Mouse (Mus musculus) liver, embryonic 16.5 days (tissue): ENCODE results near the gene Slc35g3. TPM values are rescaled to one million over a fixed set of nuclear protein-coding genes. Genes with fewer than 3 reads are reported as not detected.
"Not testable (repeated sequence)": the region's sequence is repeated elsewhere in the genome, so short reads cannot be mapped to it uniquely, and the experiment has no call there.

Experiments
- ATAC-seq: fragments of 200-750 bp; cut with Nextera tagmentation; 2 replicates; pipeline ENCODE4 v1.8.0; 2017; ENCODE audit warnings: low read depth, mild to moderate bottlenecking, moderate number of reproducible peaks, moderate library complexity
- H3K27ac ChIP-seq: fragments of 300-500 bp; sonication (generic); 2 replicates; pipeline ENCODE4 v1.5.1; 2014; ENCODE audit warnings: mild to moderate bottlenecking, low read length
- H3K27me3 ChIP-seq: fragments of 300-500 bp; sonication (generic); 2 replicates; pipeline ENCODE4 v1.6.1; 2014; ENCODE audit warnings: low read depth, low read length, mixed read lengths; ENCODE audit not compliant: control insufficient read depth, insufficient read depth
- H3K36me3 ChIP-seq: fragments of 300-500 bp; sonication (generic); 2 replicates; pipeline ENCODE4 v1.6.1; 2014; ENCODE audit warnings: mild to moderate bottlenecking; ENCODE audit not compliant: control insufficient read depth, insufficient read depth
- H3K4me1 ChIP-seq: fragments of 300-500 bp; sonication (generic); 2 replicates; pipeline ENCODE4 v1.6.1; 2014; ENCODE audit warnings: low read depth, low read length, mixed read lengths; ENCODE audit not compliant: control insufficient read depth
- H3K4me2 ChIP-seq: fragments of 300-500 bp; sonication (generic); 2 replicates; pipeline ENCODE4 v1.6.1; 2014; ENCODE audit warnings: low read depth, low read length, mixed read lengths
- H3K4me3 ChIP-seq: fragments of 300-500 bp; sonication (generic); 2 replicates; pipeline ENCODE4 v1.5.1; 2014; ENCODE audit warnings: low read depth, mild to moderate bottlenecking, low read length
- H3K9ac ChIP-seq: fragments of 300-500 bp; sonication (generic); 2 replicates; pipeline ENCODE4 v1.6.1; 2014; ENCODE audit warnings: low read depth, low read length
- H3K9me3 ChIP-seq: fragments of 300-500 bp; sonication (generic); replicated peaks from 2 replicates; pipeline ENCODE4 v1.6.1; 2016; ENCODE audit warnings: low read length; ENCODE audit not compliant: control insufficient read depth
- WGBS: fragments of 180-500 bp; shearing (Covaris S2); extraction: QIAGEN DNeasy Blood & Tissue Kit; methylation state at CpG from one replicate; pipeline ENCODE4 v1.1.7; 2014; ENCODE audit not compliant: insufficient replicate concordance; 5-methylcytosine and 5-hydroxymethylcytosine counted together
- polyA plus RNA-seq: library from polyadenylated mRNA; unstranded; fragments of >200 nt; fragmentation: Nextera tagmentation; extraction: Ambion mirVana; gene quantifications from 2 replicates; pipeline ENCODE4 v1.2.1, GENCODE M21; 2015

The Slc35g3 gene
- polyA plus RNA-seq, 1 experiment from 2014 or later: 0.07 TPM

GRCm38 (mm10) chr11:69751635-69752034, 10.1 kb downstream of the Slc35g3 start:
- Histone ChIP-seq H3K27ac (no peak overlapping the region), H3K4me3 (no peak overlapping the region), H3K4me1 (peaks cover 39% of the 10 kb centered on the region), H3K36me3 (peaks cover 12% of the 10 kb centered on the region), H3K9ac (no peak overlapping the region), H3K4me2 (no peak overlapping the region), H3K9me3 (no peaks in the 10 kb centered on the region), H3K27me3 (no peaks in the 10 kb centered on the region)
- peak; percentile 67 for ATAC-seq
- WGBS: 27% methylated on average over 3 of the region's 3 CpGs

- H3K36me3 ChIP-seq: peaks cover 26% of the 10 kb centered on the region
- not testable (repeated sequence) for H3K27me3 ChIP-seq, H3K4me2 ChIP-seq, H3K4me1 ChIP-seq, H3K4me3 ChIP-seq, H3K9me3 ChIP-seq, H3K27ac ChIP-seq, H3K9ac ChIP-seq, ATAC-seq
- WGBS: 65% methylated on average over 2 of the region's 3 CpGs
Measured at GRCm38 (mm10) chr11:69731408-69731807, 30.4 kb downstream of the Slc35g3 start.

GRCm38 (mm10) chr11:69729063-69729462, 32.7 kb downstream of the Slc35g3 start:
- Histone ChIP-seq H3K4me2 (no peak overlapping the region), H3K9me3 (peaks cover 2% of the 10 kb centered on the region; the same call in 1 of the 2 replicates), H3K4me3 (no peak overlapping the region), H3K27ac (no peak overlapping the region), H3K36me3 (peaks cover 2% of the 10 kb centered on the region), H3K27me3 (no peaks in the 10 kb centered on the region), H3K9ac (no peak overlapping the region), H3K4me1 (peaks cover 4% of the 10 kb centered on the region; the same call in 1 of the 2 replicates)
- ATAC-seq: no peak
- 26% methylated on average over 3 of the region's 3 CpGs for WGBS

- Histone ChIP-seq H3K9me3 (peaks cover 2% of the 10 kb centered on the region; the same call in 1 of the 2 replicates), H3K4me3 (no peak overlapping the region), H3K36me3 (no peaks in the 10 kb centered on the region), H3K4me1 (peaks cover 4% of the 10 kb centered on the region; the same call in 1 of the 2 replicates), H3K4me2 (no peak overlapping the region), H3K27ac (no peak overlapping the region), H3K9ac (no peak overlapping the region), H3K27me3 (no peaks in the 10 kb centered on the region)
- WGBS: 35% methylated on average over 5 of the region's 5 CpGs
- ATAC-seq: no peak
Measured at GRCm38 (mm10) chr11:69725951-69726350, 35.8 kb downstream of the Slc35g3 start.

GRCm38 (mm10) chr11:69723074-69723473, 38.7 kb downstream of the Slc35g3 start:
- Histone ChIP-seq H3K27me3 (no peaks in the 10 kb centered on the region), H3K9me3 (peaks cover 2% of the 10 kb centered on the region; the same call in 1 of the 2 replicates), H3K4me3 (no peak overlapping the region), H3K36me3 (no peaks in the 10 kb centered on the region), H3K4me1 (peaks cover 18% of the 10 kb centered on the region), H3K4me2 (no peak overlapping the region), H3K27ac (no peak overlapping the region), H3K9ac (no peak overlapping the region)
- ATAC-seq: no peak
- 51% methylated on average over 2 of the region's 2 CpGs for WGBS

GRCm38 (mm10) chr11:69720852-69721251, 40.9 kb downstream of the Slc35g3 start:
- Histone ChIP-seq H3K27me3 (no peaks in the 10 kb centered on the region), H3K4me2 (no peak overlapping the region), H3K9ac (no peak overlapping the region), H3K4me3 (no peak overlapping the region), H3K9me3 (peaks cover 2% of the 10 kb centered on the region; the same call in 1 of the 2 replicates), H3K4me1 (peaks cover 28% of the 10 kb centered on the region), H3K27ac (no peak overlapping the region), H3K36me3 (no peaks in the 10 kb centered on the region)
- 65% methylated on average over 6 of the region's 6 CpGs for WGBS
- no peak for ATAC-seq

DNA sequence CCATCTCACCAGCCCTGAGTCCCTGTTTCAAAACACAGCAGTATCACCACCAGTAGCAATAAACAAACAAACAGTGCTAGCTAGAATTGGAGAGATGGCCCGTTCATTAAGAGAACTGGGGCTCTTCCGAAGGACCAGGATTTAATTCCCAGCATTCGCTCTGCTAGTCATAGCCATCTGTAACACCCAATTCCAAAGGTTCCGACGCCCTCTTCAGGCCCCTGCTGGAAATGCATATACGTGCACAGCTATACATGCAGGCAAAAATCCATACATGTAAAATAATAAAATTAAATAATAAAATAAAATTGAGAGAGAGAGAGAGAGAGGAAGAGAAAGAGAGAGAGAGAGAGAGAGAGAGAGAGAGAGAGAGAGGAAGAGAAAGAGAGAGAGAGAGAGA, 42.3 kb downstream of the Slc35g3 start:
- WGBS: 59% methylated on average over 6 of the region's 6 CpGs
- peak overlapping the region; percentile 62; the same call in 1 of the 2 replicates for H3K27ac ChIP-seq

DNA sequence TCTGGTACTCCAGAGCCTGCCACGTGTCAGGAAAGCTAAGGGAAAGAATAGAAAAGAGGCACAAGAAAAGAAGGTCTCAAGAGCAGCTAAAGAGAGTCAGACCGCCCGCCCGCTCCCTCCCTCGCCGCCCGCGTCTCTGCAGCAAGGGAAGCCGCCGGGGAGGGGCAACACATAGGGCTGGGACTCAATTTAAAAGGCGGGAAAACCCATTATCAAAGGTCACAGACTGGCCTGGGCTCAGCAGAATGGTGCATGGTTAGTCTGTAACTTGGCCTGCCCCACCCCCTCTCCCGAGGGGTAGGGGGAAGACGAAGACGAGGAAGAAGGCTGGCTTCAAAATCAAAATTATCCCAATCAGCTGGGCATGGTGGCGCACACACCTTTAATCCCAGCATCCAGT, 43.1 kb downstream of the Slc35g3 start:
- Histone ChIP-seq H3K27me3 (no peaks in the 10 kb centered on the region), H3K27ac (peak overlapping the region; percentile 62), H3K9ac (peak overlapping the region; percentile 15), H3K4me2 (peak overlapping the region; percentile 40), H3K4me3 (peak overlapping the region; percentile 1; the same call in 1 of the 2 replicates), H3K9me3 (no peaks in the 10 kb centered on the region), H3K4me1 (peaks cover 27% of the 10 kb centered on the region), H3K36me3 (no peaks in the 10 kb centered on the region)
- WGBS: 16% methylated on average over 15 of the region's 15 CpGs
- ATAC-seq: peak; percentile 92

More for the DNA sequence above, 42.3 kb downstream of the Slc35g3 start:
- Histone ChIP-seq H3K36me3 (no peaks in the 10 kb centered on the region), H3K4me3 (no peak overlapping the region), H3K27me3 (no peaks in the 10 kb centered on the region), H3K4me1 (peaks cover 27% of the 10 kb centered on the region), H3K4me2 (no peak overlapping the region), H3K9me3 (no peaks in the 10 kb centered on the region), H3K9ac (no peak overlapping the region)
- ATAC-seq: no peak

GRCm38 (mm10) chr11:69716953-69717352, 44.8 kb downstream of the Slc35g3 start:
- H3K4me1 ChIP-seq: peaks cover 27% of the 10 kb centered on the region
- no peak overlapping the region for H3K4me3 ChIP-seq
- H3K27ac ChIP-seq: no peak overlapping the region; the same call in 1 of the 2 replicates
- no peaks in the 10 kb centered on the region for H3K9me3 ChIP-seq
- WGBS: 49% methylated on average over 4 of the region's 4 CpGs
- no peaks in the 10 kb centered on the region for H3K36me3 ChIP-seq
- no peak overlapping the region for H3K4me2 ChIP-seq
- no peaks in the 10 kb centered on the region for H3K27me3 ChIP-seq
- H3K9ac ChIP-seq: no peak overlapping the region
- no peak for ATAC-seq
